Mouse (Mus musculus): ENCODE results near the gene Proser2.

GRCm38 (mm10) chr2:6072685-6073260 is 57.2 kb downstream of the Proser2 start:
- TF ChIP-seq CTCF (IDR thresholded peaks at IDR 0.05; ENCODE audit: insufficient read depth, low read depth, low read length): no peak
- TF ChIP-seq POLR2A (IDR thresholded peaks at IDR 0.05; ENCODE audit: insufficient read depth, low read depth, low read length): no peak
